Mouse (Mus musculus) midbrain, embryonic 10.5 days (tissue): ENCODE data around the gene Gm8897. TPM values are rescaled to one million over a fixed set of nuclear protein-coding genes. Genes with fewer than 3 reads are reported as not detected.
"Not testable (repeated sequence)": the region's sequence is repeated elsewhere in the genome, so short reads cannot be mapped to it uniquely, and the experiment has no call there.

Experiments used
- DNase-seq: peaks from one replicate; pipeline ENCODE4 v3.0.0-alpha.2; 2017; ENCODE audit warnings: low spot score
- H3K27ac ChIP-seq: fragments of 300-500 bp; sonication (generic); replicated peaks from 2 replicates; pipeline ENCODE4 v1.5.1; 2016; ENCODE audit warnings: mild to moderate bottlenecking
- H3K27me3 ChIP-seq: fragments of 300-500 bp; sonication (generic); 2 replicates; pipeline ENCODE4 v1.6.1; 2016; ENCODE audit warnings: low read depth, mild to moderate bottlenecking; ENCODE audit not compliant: poor library complexity, severe bottlenecking
- H3K36me3 ChIP-seq: fragments of 300-500 bp; sonication (generic); 2 replicates; pipeline ENCODE4 v1.6.1; 2016; ENCODE audit warnings: mild to moderate bottlenecking, moderate library complexity
- H3K4me1 ChIP-seq: fragments of 300-500 bp; sonication (generic); 2 replicates; pipeline ENCODE4 v1.6.1; 2016
- H3K4me3 ChIP-seq: fragments of 300-500 bp; sonication (generic); 2 replicates; pipeline ENCODE4 v1.5.1; 2016; ENCODE audit warnings: mild to moderate bottlenecking, moderate library complexity
- H3K9me3 ChIP-seq: fragments of 300-500 bp; sonication (generic); replicated peaks from 2 replicates; pipeline ENCODE4 v1.6.1; 2016; ENCODE audit warnings: mild to moderate bottlenecking
- WGBS: fragments of 180-500 bp; shearing (Covaris S2); methylation state at CpG from one replicate; pipeline ENCODE4 v1.1.7; 2016; 5-methylcytosine and 5-hydroxymethylcytosine counted together
- polyA plus RNA-seq: library from polyadenylated mRNA; unstranded; fragments of >200 nt; fragmentation: Nextera tagmentation; extraction: Ambion mirVana; gene quantifications from 2 replicates; pipeline ENCODE4 v1.2.1, GENCODE M21; 2016

Gene Gm8897
- not detected in 2 replicates for polyA plus RNA-seq

DNA sequence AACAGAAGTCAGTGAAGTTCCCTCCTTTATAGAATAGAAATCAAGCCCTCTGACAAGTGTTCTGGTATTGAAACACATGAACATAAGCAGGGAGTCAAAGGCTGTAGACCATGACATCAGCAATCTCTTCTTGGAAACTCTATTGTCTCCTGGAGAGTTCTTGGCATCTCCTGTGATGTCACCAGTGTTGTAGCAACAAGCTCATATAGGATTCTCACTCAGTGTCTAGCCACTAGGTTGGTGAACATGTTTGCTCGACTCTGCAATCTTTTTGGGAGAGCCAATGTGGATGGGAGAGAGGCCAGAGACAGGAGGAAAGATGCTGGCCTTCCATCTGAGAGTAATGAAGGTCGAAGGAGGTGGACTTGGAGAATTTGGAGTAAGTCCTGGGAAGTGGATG is at the start of gene Gm8897:
Gene Gm8897, plus strand, starts transcription at position 301 of the 400 bp plus-strand sequence.
- not testable (repeated sequence) for H3K4me3 ChIP-seq, H3K36me3 ChIP-seq, H3K27me3 ChIP-seq, H3K27ac ChIP-seq, H3K9me3 ChIP-seq, H3K4me1 ChIP-seq, DNase-seq
- 62% methylated on average over 2 of the region's 2 CpGs for WGBS

DNA sequence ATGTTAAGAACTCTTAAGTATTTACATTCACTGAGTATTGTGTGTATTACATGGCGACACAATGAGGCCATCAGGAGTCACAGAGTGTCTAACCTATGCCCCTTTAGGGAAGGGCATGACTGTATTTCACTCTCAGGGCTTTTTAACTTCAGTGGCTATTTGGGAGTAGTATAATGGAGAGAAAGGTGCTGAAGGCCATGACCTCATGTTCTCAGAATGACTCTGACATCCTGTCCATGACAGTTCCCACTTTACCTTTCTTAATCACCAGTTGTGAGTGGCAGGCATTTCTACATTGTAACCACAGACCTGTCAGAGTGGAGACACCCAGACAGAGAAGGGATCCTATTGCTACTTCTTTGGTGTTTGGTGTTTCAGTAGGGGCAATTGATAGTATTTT is 473 bp downstream of the Gm8897 start:
- WGBS: 86% methylated on average over 1 of the region's 1 CpGs
- not testable (repeated sequence) for H3K36me3 ChIP-seq, DNase-seq, H3K9me3 ChIP-seq, H3K27ac ChIP-seq, H3K4me3 ChIP-seq, H3K27me3 ChIP-seq, H3K4me1 ChIP-seq

Other genes starting within 250 kb of the Gm8897 start
- gene Gm5861, start 233.3 kb upstream of the Gm8897 start, polyA plus RNA-seq: not detected in 2 replicates
- gene Gm8890, start 160.4 kb upstream of the Gm8897 start, polyA plus RNA-seq: not detected in 2 replicates
- gene Speer1, start 74.9 kb upstream of the Gm8897 start, polyA plus RNA-seq: not detected in 2 replicates
- gene Gm8906, start 86.3 kb downstream of the Gm8897 start, polyA plus RNA-seq: not detected in 2 replicates
- not detected in 2 replicates for gene Gm6460, start 178.5 kb downstream of the Gm8897 start, polyA plus RNA-seq